Mouse (Mus musculus): ENCODE results near the gene Snx5.

The Snx5 gene

DNA sequence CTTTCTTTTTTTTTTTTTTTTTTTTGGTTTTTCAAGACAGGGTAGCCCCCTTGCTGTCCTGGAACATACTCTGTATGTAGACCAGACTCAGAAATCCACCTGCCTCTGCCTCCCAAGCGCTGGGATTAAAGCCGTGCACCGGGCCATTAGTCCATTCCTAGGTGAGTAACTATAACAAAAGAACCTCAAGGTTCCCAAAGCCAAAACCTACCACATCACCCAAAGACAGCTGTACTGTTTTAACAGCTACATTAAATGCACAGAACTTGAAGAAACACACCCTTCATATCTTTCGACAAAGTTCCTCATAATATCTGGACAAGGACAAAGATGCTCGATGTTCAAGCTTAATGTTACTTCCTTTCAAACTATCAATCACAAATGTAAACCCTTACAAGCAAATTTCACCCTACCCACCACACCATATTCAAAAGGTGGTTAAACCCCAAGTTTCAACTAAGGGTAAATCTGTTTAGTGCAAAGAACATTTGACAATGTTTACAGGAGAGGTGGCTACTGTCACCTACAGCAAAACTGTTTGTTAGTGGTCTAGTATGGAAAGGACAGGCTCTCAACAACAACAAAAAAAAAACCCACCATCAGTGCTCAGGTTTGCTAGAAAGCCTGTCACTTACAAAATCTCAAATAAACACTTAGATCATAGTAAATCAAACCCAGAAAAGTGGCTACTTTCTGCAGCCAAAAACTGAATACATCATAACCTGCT lies 3.5 kb downstream of the Snx5 start:
- no peak for DNase-seq (ENCODE audit: low spot score in 2 of 2)

DNA sequence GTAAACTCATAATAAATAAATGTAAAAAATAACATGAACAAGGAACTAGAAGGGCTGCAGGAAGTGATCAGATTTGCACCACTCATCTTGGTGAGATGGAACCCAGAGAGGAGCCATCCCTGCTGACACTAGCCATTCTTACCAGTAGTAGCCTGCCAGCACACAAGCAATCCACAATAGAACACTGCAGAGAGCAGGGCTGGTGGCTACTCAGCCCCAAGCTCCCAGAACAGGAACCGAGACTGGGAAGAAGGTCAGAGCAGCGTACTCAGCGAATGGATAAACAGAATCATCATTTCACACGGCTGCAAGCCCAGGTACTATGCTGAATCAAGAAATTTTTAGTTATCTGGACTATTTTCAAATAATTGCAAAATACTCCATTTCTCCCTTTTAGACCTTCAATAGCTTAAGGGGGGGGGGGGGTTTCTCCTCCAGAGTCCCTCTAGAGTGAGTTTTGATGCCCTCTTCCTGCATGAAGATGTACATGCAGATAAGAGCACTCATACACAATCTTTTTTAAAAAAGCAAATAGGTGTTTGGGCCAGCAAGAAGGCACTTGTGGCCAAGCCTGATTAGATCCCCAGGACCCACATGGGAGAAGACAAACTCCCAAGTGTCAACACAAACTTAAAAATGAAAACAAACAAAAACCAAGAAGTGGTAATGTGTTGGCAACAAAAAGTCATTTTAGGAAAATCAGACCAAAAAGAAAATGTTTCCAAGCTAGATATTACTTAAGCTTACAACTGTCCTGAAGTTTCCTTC lies 4.6 kb downstream of the Snx5 start:
- no peak for DNase-seq (ENCODE audit: low spot score in 2 of 2)

DNA sequence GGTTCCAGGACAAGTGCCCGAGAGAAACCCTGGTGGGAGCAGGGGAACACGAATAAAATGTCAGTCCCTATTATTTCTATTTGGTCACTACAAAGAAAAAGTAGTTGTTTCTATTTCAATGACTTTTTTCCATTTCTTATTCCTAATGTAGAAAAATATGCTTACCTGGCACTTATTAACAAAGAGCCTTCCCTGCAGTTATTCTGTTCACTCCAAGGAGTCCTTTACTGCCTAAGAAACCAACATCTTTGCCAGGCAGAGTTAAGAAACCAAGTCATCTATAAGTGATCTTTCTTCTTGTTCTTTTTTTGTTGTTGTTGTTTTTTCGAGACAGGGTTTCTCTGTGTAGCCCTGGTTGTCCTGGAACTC lies 5.6 kb downstream of the Snx5 start:
- DNase-seq (ENCODE audit: low spot score in 2 of 2) = no peak

DNA sequence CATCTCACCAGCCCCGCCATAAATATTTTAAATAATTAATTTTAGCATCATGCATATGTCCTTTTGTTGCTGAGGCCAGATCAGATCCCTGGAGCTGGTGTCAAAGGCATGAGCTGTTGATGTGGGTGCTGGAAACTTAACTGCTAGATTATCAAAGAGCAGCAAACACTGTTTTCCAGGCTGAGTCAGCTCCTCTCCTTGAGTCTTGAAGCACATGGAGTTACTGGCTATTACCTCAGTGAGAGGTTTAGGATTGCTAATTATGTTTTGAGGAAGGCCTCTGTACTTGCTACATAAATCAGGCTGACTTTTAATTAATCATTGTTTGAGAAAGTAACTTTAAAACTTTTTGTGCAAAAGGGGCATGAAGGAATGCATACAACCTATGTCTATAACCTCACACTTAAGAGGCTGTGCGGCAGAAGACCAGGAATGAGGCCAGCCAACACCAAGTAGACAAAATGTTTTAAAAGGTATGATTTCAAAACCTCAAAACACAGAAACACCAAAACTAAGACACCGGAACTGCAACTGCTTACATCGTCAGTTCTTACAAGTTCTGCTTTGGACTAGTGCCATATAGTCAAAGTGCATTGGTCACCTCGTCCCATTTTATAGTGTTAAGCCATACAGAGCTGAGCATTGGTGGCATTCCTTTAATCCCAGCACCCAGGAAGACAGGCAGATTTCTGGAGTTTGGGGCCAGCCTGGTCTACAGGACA lies 6.1 kb downstream of the Snx5 start:
- DNase-seq (ENCODE audit: low spot score in 2 of 2) = no peak

DNA sequence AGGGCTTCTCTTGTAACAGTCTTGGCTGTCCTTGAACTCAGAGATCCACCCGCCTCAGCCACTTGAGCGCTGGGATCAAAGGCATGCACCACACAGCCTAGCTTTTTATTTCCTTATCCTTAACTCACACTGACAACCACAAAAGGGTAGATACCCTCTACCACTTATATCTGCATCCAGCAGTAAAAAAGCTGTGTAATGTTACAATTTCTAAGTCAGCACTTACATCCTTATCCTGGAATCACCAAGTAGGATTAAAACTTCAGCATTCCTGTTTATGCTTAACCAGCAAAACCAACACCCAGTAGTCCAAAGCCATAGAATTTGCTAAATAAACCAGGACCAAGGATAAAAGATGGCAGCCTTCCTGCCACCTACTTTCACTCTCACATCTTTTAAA lies 7.9 kb downstream of the Snx5 start:
- DNase-seq (ENCODE audit: low spot score in 2 of 2) = no peak

DNA sequence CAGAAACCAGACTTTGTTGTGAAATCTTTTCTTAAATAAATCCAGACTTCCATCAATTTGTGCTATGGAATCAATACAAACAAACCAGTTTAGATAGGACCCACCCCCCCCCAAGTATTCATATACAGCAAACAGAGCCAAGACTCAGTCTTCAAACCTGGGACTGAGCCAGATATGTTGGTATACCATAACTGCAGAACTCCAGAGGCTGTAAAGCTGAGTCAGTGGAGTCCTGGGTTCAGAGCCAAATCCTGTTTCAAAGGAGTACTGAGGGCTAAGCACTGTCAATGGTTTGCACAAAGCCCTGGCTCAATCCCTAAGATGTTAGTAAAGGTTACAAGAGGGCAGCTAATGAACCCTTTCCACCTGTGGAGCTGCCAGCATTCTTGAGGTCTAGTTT lies 20.6 kb downstream of the Snx5 start:
- no peak for DNase-seq (ENCODE audit: low spot score in 2 of 2)

DNA sequence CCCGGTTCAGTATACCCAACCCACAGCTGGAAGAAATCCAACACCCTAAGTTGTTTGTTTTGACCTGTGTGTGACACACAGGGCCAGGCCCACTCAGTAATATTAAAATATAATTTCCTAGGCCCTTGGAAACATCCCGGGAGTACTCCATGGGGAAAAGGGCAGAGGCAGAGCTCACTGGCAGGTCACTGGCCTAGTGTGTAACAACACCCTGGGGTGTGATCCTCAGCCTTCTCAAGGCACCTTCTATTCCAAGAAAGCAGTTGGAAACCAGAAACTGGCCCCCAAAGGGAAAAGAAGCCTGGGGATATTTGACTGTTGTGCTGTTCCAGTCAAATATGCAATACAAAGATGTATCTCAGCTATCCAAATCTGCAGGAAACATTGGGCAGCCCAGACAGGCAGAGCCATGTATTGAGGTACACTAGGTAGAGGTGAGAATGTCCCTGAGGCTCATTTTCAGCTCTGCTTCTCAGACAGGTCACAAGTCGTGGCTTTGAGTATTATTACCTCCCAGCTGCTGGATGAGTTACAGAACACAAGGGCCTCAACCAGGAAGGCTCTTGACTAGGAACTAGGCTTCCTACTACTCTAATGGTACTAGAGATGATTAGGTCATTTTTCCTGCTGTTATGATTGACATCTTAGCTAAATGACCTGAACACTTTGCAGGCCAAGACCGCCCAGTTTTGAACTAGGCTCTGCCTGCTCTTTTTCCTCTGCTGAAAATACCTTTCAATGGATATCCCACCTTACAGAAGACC lies 21.9 kb downstream of the Snx5 start:
- DNase-seq (ENCODE audit: low spot score in 2 of 2) = no peak

DNA sequence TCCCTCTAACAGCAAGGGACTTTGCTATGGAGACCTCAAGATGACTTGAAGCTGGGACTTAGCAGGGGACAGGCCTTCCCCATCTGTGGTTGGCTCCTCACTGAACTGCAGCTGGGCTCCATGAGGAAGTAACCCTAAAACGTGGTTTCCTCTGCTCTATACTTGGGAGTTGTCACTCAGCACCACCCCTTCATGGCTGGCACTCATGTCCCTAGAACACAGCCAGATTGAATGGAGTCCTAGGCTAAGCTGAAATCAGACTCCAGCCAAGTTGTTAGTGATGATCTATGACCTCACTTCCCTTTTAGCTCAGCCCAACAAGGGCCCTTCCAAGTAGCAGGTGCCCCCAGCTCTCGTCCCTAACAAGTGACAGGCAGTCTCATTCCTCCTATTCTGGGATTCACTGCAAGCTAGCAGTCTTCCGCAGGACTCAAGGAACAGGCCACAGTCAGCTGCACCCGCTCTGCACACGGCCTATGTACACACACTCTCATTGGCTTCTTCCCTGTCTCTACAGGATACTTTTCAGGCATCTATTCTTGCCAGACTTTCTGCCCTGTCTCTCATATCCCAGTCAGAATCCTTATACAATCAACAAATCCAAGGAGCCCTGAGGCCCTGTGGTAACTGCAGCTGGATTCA lies 23.2 kb downstream of the Snx5 start:
- DNase-seq (ENCODE audit: low spot score in 2 of 2) = no peak

DNA sequence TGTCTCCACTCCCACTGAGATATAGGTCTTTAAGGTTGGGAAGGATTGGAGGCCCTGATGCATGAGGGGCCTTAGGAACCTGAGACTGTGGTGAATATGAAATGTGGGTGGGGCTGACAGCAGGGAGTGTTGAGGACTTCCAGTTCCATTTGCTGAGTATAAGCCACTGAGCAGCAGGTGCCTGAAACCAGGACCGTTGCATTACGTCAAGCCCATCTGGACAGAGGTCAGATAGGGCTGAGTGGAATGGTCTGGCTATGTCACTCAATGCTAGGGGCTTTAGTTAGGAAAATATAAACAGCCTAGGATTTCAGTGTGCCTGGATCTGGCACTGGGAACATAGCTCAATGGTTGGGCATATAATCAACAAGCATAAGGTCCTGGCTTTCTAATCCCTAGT lies 24.4 kb downstream of the Snx5 start:
- no peak for DNase-seq (ENCODE audit: low spot score in 2 of 2)

DNA sequence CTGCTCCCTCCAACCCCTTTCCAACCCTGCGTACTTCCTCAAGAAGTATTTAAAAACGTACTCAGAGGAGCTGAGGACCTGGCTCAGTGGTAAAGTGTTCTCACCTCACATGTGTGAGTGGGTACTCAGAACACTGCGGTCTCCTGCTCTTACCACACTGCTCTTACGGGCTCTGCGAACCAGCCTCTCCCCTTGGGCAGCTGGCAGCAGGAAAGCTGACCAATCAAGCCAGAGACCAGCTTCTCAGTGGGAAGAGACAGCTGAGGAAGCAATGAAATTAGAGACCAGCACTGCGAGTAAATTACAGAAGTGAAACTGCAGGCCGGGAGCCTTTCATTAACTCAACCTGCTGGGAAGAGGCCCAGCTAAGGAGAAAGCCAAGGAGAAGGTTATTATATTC lies 25.2 kb downstream of the Snx5 start:
- DNase-seq (ENCODE audit: low spot score in 2 of 2) = no peak

DNA sequence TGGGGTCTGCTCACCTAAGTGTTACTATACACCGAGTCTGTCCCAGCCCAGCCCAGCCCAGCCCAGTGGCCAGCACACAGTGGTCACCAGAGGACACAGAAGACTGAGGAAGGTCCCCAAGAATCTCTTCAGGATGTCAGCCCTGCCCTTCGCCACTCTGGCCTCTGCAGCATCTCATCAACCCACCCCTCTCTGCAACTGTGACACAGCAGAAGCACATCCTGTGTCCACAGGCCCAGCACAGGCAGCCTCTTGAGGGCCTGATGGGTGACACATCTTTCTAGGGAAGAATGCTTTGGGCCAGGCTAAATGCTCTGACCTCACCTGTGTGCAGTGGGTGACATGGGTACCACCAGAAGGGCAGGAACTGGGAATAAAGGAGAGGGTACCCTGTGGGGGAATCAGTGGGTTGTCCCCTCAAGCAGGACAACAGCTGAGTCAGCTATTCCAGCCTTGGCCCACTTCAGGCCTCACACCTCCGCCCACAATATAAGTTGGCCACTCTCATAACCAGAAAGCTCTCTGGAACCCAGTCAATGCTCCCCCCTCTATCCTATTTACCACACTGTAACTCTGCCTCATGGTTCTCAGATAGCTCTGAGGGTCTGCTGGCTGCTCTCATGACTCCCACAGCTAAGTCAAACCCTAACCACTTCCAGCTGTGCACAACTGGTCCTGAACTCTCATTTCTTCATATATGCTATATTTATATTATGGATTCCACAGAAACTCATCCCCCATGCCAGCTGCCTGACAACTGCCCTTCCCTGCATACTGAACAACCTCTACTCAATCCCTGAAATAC lies 30.4 kb downstream of the Snx5 start:
- DNase-seq (ENCODE audit: low spot score in 2 of 2) = no peak

DNA sequence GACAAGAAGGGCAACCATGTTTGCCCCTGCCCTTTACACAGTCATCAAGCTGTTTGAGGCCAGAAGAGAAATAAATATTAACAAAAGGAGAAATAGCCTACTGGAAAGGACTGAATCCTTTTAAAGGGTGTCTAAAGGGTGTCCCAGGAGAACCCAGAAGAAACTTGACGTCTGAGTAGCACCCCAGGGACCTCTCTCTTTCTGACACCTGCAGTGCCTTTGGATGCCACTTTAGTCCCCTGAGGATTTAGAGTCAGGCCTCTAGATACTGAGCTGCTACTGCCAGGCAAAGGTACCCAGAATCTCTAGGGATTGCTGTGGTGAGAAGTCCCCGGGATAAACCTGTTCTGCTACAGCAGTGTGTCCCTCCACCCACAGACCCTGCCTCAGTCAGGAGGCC lies 31.4 kb downstream of the Snx5 start:
- DNase-seq (ENCODE audit: low spot score in 2 of 2) = no peak

DNA sequence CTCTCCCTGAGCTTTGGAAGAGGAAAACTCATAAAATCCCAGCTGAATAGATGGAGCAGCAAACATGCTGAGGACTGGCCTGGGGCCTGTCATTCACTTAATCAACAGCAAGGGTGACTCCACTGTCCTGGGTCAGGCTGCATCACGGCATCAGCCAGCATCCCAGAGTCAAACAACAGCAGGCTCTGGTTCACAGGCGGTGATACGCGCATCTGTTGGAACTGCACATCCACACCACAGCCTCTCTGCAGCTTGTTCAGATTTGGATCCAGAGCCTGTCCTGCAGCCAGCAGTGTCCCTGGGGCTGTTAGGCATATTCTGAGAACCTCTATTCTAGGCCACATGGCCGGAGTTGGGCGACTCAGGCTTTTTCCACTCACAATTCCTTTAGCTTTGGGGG lies 32.4 kb downstream of the Snx5 start:
- DNase-seq (ENCODE audit: low spot score in 2 of 2) = peak in 1 of 2 experiments; percentile 47

DNA sequence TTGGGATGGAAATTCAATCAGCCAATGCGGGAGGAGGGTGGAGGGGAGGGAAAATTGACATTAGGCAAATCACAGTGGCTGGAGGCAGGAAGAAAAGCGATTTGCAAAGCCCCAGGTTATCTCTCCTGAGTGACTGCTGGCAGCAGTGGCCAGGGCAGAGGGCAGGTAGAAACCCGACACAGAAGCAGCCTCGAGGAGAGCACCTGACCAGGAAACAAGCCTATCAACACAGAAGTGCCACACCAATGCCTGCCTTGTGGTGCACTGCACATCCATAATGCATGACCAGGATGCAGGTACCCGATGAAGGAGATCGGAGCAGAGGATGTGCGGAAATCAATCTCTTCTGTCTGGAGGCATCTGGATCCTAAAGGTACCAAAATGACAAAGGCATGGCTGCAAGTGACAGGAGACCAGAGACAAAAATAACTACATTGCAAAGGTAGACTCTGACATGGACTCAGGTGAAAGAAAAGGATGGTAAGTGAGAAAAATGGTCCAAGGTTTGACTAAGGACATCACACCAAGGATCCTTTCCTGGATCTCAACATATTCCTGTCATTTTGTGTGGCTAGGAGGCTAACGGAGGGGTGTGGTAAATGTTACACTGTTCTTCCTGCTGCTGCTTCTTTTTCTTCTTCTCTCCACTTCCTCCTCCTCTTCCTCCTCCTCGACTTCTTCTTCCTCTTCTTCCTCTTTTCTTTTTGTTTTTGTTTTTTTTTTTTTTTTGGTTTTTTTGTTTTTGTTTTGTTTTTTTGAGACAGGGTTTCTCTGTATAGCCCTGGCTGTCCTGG lies 33.7 kb downstream of the Snx5 start:
- no peak for DNase-seq (ENCODE audit: low spot score in 2 of 2)

DNA sequence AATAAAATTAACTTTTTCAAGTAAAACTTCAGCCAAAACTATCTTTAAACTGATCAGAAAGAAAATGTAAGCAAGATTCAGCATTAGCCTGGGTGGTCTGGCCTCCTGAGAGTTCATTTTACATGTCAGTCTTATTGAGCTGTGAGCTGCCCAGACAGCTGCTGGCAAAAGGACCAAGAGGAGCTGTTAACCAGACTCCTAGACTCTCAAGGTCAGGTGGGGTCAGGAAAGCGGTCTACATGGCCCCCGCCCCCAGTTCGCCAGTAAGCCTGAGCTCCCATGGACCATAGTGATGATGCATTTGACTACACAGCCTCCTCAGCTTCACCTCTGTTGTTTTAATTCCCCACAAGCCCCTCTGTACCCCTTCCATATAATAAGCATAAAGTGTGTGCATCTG lies 34.9 kb downstream of the Snx5 start:
- DNase-seq (ENCODE audit: low spot score in 2 of 2) = no peak

DNA sequence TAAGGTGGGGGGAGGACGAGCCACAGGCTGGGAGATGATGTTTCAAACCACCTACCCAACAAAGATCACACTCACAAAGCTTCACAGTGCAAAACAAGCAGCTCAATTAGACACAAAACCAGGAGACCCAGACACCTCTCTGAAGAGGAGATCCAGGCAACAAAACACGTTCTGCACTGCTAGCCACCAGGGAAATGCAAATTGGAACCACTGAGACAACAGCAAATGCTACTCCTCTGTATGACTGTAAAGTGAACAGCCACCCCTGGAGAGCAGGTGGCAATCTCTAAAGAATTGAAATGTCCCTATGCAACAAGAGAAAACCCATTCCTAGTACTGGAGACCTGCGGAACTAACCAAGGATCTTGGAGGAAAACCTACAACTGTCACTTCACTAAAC lies 37.2 kb downstream of the Snx5 start:
- DNase-seq (ENCODE audit: low spot score in 2 of 2) = no peak

DNA sequence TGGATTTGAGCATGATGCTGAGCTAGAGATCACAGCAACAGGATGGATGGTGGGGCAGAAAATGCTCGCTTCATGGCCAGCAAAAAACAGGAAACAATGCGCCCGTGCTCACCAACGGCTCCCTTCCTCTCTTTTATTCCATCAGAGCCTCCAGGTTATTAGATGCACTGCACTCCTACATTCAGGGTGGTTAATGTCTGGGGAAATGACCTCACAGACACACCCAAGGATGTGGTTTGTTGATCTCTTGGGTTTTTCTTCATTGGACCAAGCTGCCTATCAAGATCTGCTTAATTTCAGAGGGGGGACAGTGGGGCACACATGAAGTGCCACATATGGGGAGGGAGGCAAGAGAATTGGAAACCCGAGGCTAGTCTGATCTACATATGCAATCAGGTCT lies 39.6 kb downstream of the Snx5 start:
- DNase-seq (ENCODE audit: low spot score in 2 of 2) = no peak

DNA sequence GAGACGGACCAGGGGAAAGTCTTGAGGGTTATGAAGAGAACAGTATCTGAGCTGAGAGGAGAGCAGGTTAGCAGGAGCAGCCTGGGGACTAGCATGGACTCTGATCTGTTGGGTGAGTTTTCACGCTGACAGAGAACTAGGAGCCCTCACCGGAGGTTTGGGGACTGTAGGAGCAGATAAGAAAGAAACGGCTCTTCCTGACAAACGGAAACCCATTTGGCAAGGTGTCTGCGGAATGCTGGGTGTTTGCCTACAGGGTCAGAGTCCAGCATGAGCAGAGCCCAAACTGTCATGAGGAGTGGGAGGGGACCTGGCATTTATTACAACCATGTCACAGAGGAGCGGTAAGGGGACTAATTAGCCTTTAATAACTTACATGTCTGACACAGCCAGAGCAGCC lies 40.2 kb downstream of the Snx5 start:
- no peak for DNase-seq (ENCODE audit: low spot score in 2 of 2)

DNA sequence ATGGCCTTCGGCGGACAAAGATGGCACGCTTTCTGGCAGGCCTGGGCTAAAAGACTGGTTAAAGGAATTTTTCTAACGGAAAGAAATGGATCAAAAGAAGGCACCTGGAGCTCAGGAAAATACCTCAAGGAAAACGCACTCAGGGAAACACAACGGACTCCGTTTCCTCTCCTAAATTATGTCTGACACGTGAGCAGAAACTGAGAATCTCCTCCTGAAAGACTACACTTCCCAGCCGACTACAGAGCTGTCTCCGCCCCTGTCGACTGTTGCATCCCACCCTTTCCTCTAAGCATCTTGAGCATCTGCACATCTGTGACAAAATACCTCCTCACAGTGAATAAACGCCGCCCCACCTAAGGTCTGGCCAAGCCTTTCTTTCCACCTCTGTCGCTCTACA lies 41.1 kb downstream of the Snx5 start:
- no peak for DNase-seq (ENCODE audit: low spot score in 2 of 2)

Data from urinary bladder, adult 18-20 months (tissue).